Mouse (Mus musculus) hindbrain, embryonic 14.5 days (tissue): ENCODE data around the gene Lcn8. TPM values are rescaled to one million over a fixed set of nuclear protein-coding genes. Genes with fewer than 3 reads are reported as not detected.

Source experiments
- ATAC-seq: fragments of 200-750 bp; cut with Nextera tagmentation; 2 replicates; pipeline ENCODE4 v1.8.0; 2017; ENCODE audit warnings: moderate number of reproducible peaks, mild to moderate bottlenecking, moderate TSS enrichment, moderate library complexity; ENCODE audit not compliant: low FRiP score
- DNase-seq: peaks from one replicate; pipeline ENCODE4 v3.0.0-alpha.2; 2015; ENCODE audit warnings: low spot score
- H3K27ac ChIP-seq: fragments of 300-500 bp; sonication (generic); 2 replicates; pipeline ENCODE4 v1.5.1; 2014; ENCODE audit warnings: mild to moderate bottlenecking, moderate library complexity
- H3K27me3 ChIP-seq: fragments of 300-500 bp; sonication (generic); 2 replicates; pipeline ENCODE4 v1.6.1; 2014; ENCODE audit warnings: mild to moderate bottlenecking, low read length, mixed read lengths; ENCODE audit not compliant: control insufficient read depth, insufficient read depth
- H3K36me3 ChIP-seq: fragments of 300-500 bp; sonication (generic); replicated peaks from 2 replicates; pipeline ENCODE4 v1.6.1; 2014; ENCODE audit not compliant: control insufficient read depth, insufficient read depth
- H3K4me1 ChIP-seq: fragments of 300-500 bp; sonication (generic); replicated peaks from 2 replicates; pipeline ENCODE4 v1.6.1; 2014; ENCODE audit warnings: antibody characterized with exemption, low read length, mixed read lengths; ENCODE audit not compliant: control insufficient read depth, insufficient read depth
- H3K4me2 ChIP-seq: fragments of 300-500 bp; sonication (generic); replicated peaks from 2 replicates; pipeline ENCODE4 v1.6.1; 2014; ENCODE audit warnings: mild to moderate bottlenecking, moderate library complexity
- H3K4me3 ChIP-seq: fragments of 300-500 bp; sonication (generic); replicated peaks from 2 replicates; pipeline ENCODE4 v1.5.1; 2014; ENCODE audit warnings: mild to moderate bottlenecking, low read length
- H3K9ac ChIP-seq: fragments of 300-500 bp; sonication (generic); 2 replicates; pipeline ENCODE4 v1.6.1; 2014
- H3K9me3 ChIP-seq: fragments of 300-500 bp; sonication (generic); 2 replicates; pipeline ENCODE4 v1.6.1; 2016; ENCODE audit warnings: low read length; ENCODE audit not compliant: control insufficient read depth
- WGBS: fragments of 180-500 bp; shearing (Covaris S2); extraction: QIAGEN DNeasy Blood & Tissue Kit; methylation state at CpG from one replicate; pipeline ENCODE4 v1.1.7; 2014; 5-methylcytosine and 5-hydroxymethylcytosine counted together
- polyA plus RNA-seq: library from polyadenylated mRNA; unstranded; fragments of >200 nt; fragmentation: Nextera tagmentation; extraction: Ambion mirVana; gene quantifications from 2 replicates; pipeline ENCODE4 v1.2.1, GENCODE M21; 2014

Gene Lcn8
- polyA plus RNA-seq, 1 experiment from 2014 or later, result not detected

- no peak overlapping the region for H3K9ac ChIP-seq
- ATAC-seq (no peak), DNase-seq (no peak)
- no peaks in the 10 kb centered on the region for H3K36me3 ChIP-seq
- H3K4me1 ChIP-seq, result no peaks in the 10 kb centered on the region
- H3K27ac ChIP-seq, result no peak overlapping the region
- H3K4me2 ChIP-seq, result no peak overlapping the region
- no peaks in the 10 kb centered on the region for H3K9me3 ChIP-seq
- H3K4me3 ChIP-seq, result no peak overlapping the region
- no peaks in the 10 kb centered on the region for H3K27me3 ChIP-seq
- WGBS, result 91% methylated on average over 8 of the region's 8 CpGs
Measured at GRCm38 (mm10) chr2:25660279-25660678, 7.4 kb downstream of the Lcn8 start.

GRCm38 (mm10) chr2:25661245-25661970, 8.5 kb downstream of the Lcn8 start:
- DNase-seq, result no peak
- Histone ChIP-seq H3K4me2 (no peak overlapping the region), H3K9ac (no peak overlapping the region), H3K9me3 (no peaks in the 10 kb centered on the region), H3K4me1 (no peaks in the 10 kb centered on the region), H3K4me3 (no peak overlapping the region), H3K36me3 (no peaks in the 10 kb centered on the region), H3K27me3 (no peaks in the 10 kb centered on the region), H3K27ac (no peak overlapping the region)
- ATAC-seq, result no peak
- WGBS, result 82% methylated on average over 6 of the region's 6 CpGs

- Histone ChIP-seq H3K4me1 (no peaks in the 10 kb centered on the region), H3K27ac (no peak overlapping the region), H3K9me3 (no peaks in the 10 kb centered on the region), H3K4me2 (no peak overlapping the region), H3K4me3 (no peak overlapping the region), H3K9ac (no peak overlapping the region), H3K36me3 (no peaks in the 10 kb centered on the region), H3K27me3 (no peaks in the 10 kb centered on the region)
- no peak for ATAC-seq
- 73% methylated on average over 1 of the region's 1 CpGs for WGBS
- DNase-seq, result peak; percentile 44
Measured at GRCm38 (mm10) chr2:25663511-25663910, 10.6 kb downstream of the Lcn8 start.

GRCm38 (mm10) chr2:25664125-25664524, 11.2 kb downstream of the Lcn8 start:
- no peaks in the 10 kb centered on the region for H3K9me3 ChIP-seq
- no peak overlapping the region for H3K4me2 ChIP-seq
- H3K4me3 ChIP-seq, result no peak overlapping the region
- no peak overlapping the region for H3K27ac ChIP-seq
- no peaks in the 10 kb centered on the region for H3K36me3 ChIP-seq
- 83% methylated on average over 5 of the region's 5 CpGs for WGBS
- H3K4me1 ChIP-seq, result no peaks in the 10 kb centered on the region
- no peak overlapping the region for H3K9ac ChIP-seq
- H3K27me3 ChIP-seq, result no peaks in the 10 kb centered on the region
- DNase-seq, result no peak
- no peak for ATAC-seq

- Histone ChIP-seq H3K9ac (no peak overlapping the region), H3K36me3 (no peaks in the 10 kb centered on the region), H3K4me2 (no peak overlapping the region), H3K27me3 (no peaks in the 10 kb centered on the region), H3K27ac (no peak overlapping the region), H3K9me3 (no peaks in the 10 kb centered on the region), H3K4me3 (no peak overlapping the region), H3K4me1 (no peaks in the 10 kb centered on the region)
- ATAC-seq, result no peak
- 72% methylated on average over 1 of the region's 1 CpGs for WGBS
- no peak for DNase-seq
Measured at GRCm38 (mm10) chr2:25666516-25666915, 13.6 kb downstream of the Lcn8 start.

GRCm38 (mm10) chr2:25676486-25676885, 23.6 kb downstream of the Lcn8 start, which contains the start of gene Lcn6:
Lcn6 (plus strand) TSS chr2:25676786.
- WGBS, result 95% methylated on average over 3 of the region's 3 CpGs
- H3K36me3 ChIP-seq, result no peaks in the 10 kb centered on the region

GRCm38 (mm10) chr2:25679559-25679958, 26.6 kb downstream of the Lcn8 start:
- no peaks in the 10 kb centered on the region for H3K27me3 ChIP-seq
- no peak overlapping the region for H3K4me3 ChIP-seq
- 86% methylated on average over 6 of the region's 6 CpGs for WGBS
- no peak overlapping the region for H3K9ac ChIP-seq
- H3K36me3 ChIP-seq, result no peaks in the 10 kb centered on the region
- ATAC-seq (no peak), DNase-seq (no peak)
- no peak overlapping the region for H3K4me2 ChIP-seq
- H3K27ac ChIP-seq, result no peak overlapping the region
- no peaks in the 10 kb centered on the region for H3K4me1 ChIP-seq
- no peaks in the 10 kb centered on the region for H3K9me3 ChIP-seq

More at GRCm38 (mm10) chr2:25676486-25676885, 23.6 kb downstream of the Lcn8 start, which contains the start of gene Lcn6:
- H3K27ac ChIP-seq, result no peak within 1 kb of the TSS
- ATAC-seq, result no peak
- H3K9me3 ChIP-seq, result no peaks in the 10 kb centered on the region
- H3K4me2 ChIP-seq, result no peak within 1 kb of the TSS
- no peaks in the 10 kb centered on the region for H3K4me1 ChIP-seq
- no peak for DNase-seq
- no peak within 1 kb of the TSS for H3K4me3 ChIP-seq
- no peaks in the 10 kb centered on the region for H3K27me3 ChIP-seq
- no peak within 1 kb of the TSS for H3K9ac ChIP-seq

- no peak within 1 kb of the TSS for H3K27ac ChIP-seq
- no peak within 1 kb of the TSS for H3K4me2 ChIP-seq
- H3K4me3 ChIP-seq, result no peak within 1 kb of the TSS
- H3K4me1 ChIP-seq, result no peaks in the 10 kb centered on the region
- H3K9ac ChIP-seq, result no peak within 1 kb of the TSS
- no peaks in the 10 kb centered on the region for H3K27me3 ChIP-seq
- no peaks in the 10 kb centered on the region for H3K9me3 ChIP-seq
- 73% methylated on average over 2 of the region's 2 CpGs for WGBS
- H3K36me3 ChIP-seq, result no peaks in the 10 kb centered on the region
- no peak for DNase-seq
- ATAC-seq, result no peak
Measured at GRCm38 (mm10) chr2:25682426-25682825, 29.5 kb downstream of the Lcn8 start, which contains the start of gene Lcn10. Lcn10 (plus strand) TSS chr2:25682726.

- Histone ChIP-seq H3K9me3 (no peaks in the 10 kb centered on the region), H3K27me3 (no peaks in the 10 kb centered on the region), H3K27ac (no peak overlapping the region), H3K9ac (no peak overlapping the region), H3K4me3 (no peak overlapping the region), H3K4me1 (no peaks in the 10 kb centered on the region), H3K36me3 (no peaks in the 10 kb centered on the region), H3K4me2 (no peak overlapping the region)
- ATAC-seq (no peak), DNase-seq (no peak)
- 68% methylated on average over 4 of the region's 4 CpGs for WGBS
Measured at GRCm38 (mm10) chr2:25686941-25687340, 34.0 kb downstream of the Lcn8 start.

- Histone ChIP-seq H3K4me2 (no peak overlapping the region), H3K4me3 (no peak overlapping the region), H3K27me3 (no peaks in the 10 kb centered on the region), H3K36me3 (no peaks in the 10 kb centered on the region), H3K9ac (no peak overlapping the region), H3K27ac (no peak overlapping the region), H3K4me1 (no peaks in the 10 kb centered on the region), H3K9me3 (no peaks in the 10 kb centered on the region)
- ATAC-seq (no peak), DNase-seq (peak; percentile 75)
Measured at GRCm38 (mm10) chr2:25694605-25695004, 41.7 kb downstream of the Lcn8 start.
